Mouse (Mus musculus) bone marrow, adult 2 months (tissue): ENCODE results near the gene Fzr1. TPM values are rescaled to one million over a fixed set of nuclear protein-coding genes. Genes with fewer than 3 reads are reported as not detected.

Source experiments
- H3K27ac ChIP-seq: fragments of 200-500 bp; 2 replicates; pipeline ENCODE4 v1.5.1; 2012; ENCODE audit warnings: low read depth, mild to moderate bottlenecking, control low read depth, inconsistent platforms, low read length; ENCODE audit not compliant: control insufficient read depth, poor library complexity, insufficient read depth
- H3K4me1 ChIP-seq: fragments of 200-500 bp; 2 replicates; pipeline ENCODE4 v1.6.1; 2011; ENCODE audit warnings: low read length; ENCODE audit not compliant: control insufficient read depth, insufficient read depth
- H3K4me3 ChIP-seq: fragments of 200-500 bp; replicated peaks from 2 replicates; pipeline ENCODE3; 2011; ENCODE audit warnings: mild to moderate bottlenecking, low read depth, low read length, control low read depth; ENCODE audit not compliant: control insufficient read depth
- CTCF ChIP-seq: fragments of 200-500 bp; IDR thresholded peaks from 2 replicates; pipeline ENCODE4 v1.5.1; 2011; ENCODE audit warnings: low read length, control low read depth; ENCODE audit not compliant: control insufficient read depth, insufficient read depth
- POLR2A ChIP-seq: fragments of 200-500 bp; IDR thresholded peaks from 2 replicates; pipeline ENCODE4 v1.6.1; 2011; ENCODE audit warnings: low read depth, mild to moderate bottlenecking, control low read depth, low read length, borderline replicate concordance; ENCODE audit not compliant: control insufficient read depth
- WGBS: fragments of 180-500 bp; shearing (Covaris S2); methylation state at CpG from one replicate; pipeline ENCODE4 v1.1.7; 2018; 5-methylcytosine and 5-hydroxymethylcytosine counted together
- polyA plus RNA-seq: library from polyadenylated mRNA; stranded (reverse); fragments of >200 nt; gene quantifications from 2 replicates; pipeline ENCODE4 v1.2.4, GENCODE M21; 2011; ENCODE audit warnings: low replicate concordance; ENCODE audit not compliant: missing spikeins, insufficient read depth, insufficient read length

Gene Fzr1
- polyA plus RNA-seq, 1 experiment, result 131 TPM

DNA sequence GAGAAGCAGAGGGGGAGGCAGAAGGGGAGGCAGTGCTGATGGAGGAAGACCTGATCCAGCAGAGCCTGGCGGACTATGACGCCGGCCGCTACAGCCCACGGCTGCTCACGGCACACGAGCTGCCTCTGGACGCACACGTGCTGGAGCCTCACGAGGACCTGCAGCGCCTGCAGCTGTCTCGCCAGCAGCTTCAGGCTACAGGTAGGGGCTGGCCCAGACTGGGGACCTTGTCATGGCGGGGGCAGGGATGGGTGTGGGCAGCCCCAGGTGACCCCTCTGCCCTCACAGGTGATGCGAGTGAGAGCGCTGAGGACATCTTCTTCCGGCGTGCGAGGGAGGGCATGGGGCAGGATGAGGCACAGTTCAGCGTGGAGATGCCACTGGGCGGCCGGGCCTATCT is 53.1 kb downstream of the Fzr1 start:
- no peak overlapping the region for H3K27ac ChIP-seq
- TF ChIP-seq POLR2A (no peak), CTCF (no peak)
- 96% methylated on average over 21 of the region's 21 CpGs for WGBS
- peaks cover 7% of the 10 kb centered on the region; the same call in 1 of the 2 replicates for H3K4me1 ChIP-seq
- no peak overlapping the region for H3K4me3 ChIP-seq

DNA sequence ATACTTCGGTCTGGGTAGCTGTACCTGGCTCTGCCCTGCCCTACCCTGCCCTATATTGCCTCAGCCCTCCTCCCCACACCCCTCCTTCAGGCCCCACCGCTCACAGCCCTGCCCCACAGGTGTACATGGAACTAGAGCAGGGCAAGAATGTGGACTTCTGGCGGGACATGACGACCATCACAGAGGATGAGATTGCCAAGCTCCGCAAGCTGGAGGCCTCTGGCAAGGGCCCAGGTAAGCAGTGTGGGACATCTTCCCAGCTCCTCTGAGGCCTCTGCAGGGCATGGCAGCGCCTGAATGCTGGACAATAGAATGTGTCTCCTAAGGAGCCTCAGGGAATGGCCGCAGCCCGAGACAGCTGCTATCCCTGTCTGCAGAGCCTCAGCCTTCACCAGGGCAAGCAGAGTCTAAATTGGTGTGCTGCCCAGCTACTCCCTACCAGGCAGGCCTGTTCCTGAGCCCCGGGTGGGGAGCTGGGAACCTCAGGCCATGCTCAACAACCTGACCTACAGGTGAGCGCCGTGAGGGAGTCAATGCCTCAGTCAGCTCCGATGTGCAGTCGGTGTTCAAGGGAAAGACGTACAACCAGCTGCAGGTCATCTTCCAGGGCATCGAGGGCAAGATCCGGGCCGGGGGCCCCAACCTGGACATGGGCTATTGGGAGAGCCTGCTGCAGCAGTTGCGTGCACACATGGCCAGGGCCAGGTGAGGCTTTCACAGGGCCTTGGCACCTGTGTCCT is 54.4 kb downstream of the Fzr1 start:
- no peak overlapping the region for H3K27ac ChIP-seq
- peaks cover 2% of the 10 kb centered on the region; the same call in 1 of the 2 replicates for H3K4me1 ChIP-seq
- 94% methylated on average over 18 of the region's 18 CpGs for WGBS
- TF ChIP-seq POLR2A (no peak), CTCF (no peak)
- H3K4me3 ChIP-seq, result no peak overlapping the region

DNA sequence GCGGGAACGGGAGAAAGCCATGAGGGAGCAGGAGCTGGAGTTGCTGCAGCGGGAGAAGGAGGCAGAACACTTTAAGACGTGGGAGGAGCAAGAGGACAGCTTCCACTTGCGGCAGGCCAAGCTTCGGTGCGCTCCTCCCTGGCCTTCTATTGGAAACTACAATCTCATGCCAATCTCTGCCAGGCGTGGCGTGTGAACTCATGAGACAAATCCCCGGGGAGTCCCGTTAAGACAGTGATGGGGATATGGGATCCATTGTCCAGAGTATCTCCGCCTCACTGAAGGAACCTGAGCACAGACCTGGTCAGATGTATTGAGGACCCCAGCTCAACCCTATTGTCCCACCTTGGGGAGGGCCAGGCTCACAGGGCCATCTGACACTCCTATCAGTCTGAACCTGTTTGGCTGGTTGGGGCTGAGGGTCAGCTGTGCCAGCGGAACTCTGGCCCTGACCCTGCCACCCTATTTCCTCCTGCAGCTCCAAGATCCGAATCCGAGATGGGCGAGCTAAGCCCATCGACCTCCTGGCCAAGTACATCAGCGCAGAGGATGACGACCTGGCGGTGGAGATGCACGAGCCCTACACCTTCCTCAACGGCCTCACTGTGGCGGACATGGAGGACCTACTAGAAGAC is 55.1 kb downstream of the Fzr1 start:
- Histone ChIP-seq H3K4me1 (peaks cover 1% of the 10 kb centered on the region; the same call in 1 of the 2 replicates), H3K4me3 (no peak overlapping the region), H3K27ac (no peak overlapping the region)
- TF ChIP-seq POLR2A, result no peak
- TF ChIP-seq CTCF, result no peak
- 92% methylated on average over 23 of the region's 23 CpGs for WGBS

DNA sequence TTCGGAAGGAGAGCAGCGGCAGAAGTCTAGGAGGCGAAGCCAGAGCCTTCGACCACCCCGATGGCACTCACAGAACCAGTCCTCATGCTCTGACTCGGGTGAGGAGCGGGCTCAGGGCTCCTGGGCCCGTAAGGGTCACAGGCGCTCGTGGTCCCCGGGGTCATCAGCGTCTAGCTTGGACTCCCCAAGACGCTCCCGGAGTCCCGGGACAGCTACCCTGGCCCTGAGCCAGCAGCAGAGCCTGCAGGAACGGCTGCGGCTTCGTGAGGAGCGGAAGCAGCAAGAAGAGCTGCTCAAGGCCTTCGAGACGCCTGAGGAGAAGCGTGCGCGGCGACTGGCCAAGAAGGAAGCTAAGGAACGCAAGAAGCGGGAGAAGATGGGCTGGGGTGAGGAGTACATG is 55.9 kb downstream of the Fzr1 start:
- no peak for TF ChIP-seq POLR2A
- peaks cover 1% of the 10 kb centered on the region; the same call in 1 of the 2 replicates for H3K4me1 ChIP-seq
- WGBS, result 93% methylated on average over 27 of the region's 27 CpGs
- peak overlapping the region; percentile 26 for H3K4me3 ChIP-seq
- no peak overlapping the region for H3K27ac ChIP-seq

DNA sequence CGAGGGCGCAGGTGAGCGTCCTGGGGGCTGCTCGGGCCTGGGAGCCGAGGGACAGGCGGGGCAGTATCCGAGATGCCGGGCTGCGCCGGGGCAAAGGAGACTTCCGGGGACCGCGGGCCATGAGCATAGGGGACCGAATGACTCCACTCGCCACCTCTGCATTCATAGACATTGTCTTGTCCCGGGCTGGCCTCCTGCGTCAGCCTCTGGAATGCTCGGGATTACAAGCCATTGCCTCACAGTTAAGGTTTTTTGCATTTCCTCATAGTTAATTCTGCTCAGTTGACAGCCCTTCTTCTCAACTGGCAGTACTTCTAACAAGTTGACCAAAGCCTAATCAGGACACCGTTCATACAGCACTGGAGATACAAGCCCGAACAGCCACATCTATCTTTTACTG is 56.9 kb downstream of the Fzr1 start:
- 2% methylated on average over 20 of the region's 20 CpGs for WGBS
- peak overlapping the region; percentile 82 for H3K4me3 ChIP-seq
- TF ChIP-seq POLR2A (no peak), CTCF (no peak)
- peaks cover 1% of the 10 kb centered on the region; the same call in 1 of the 2 replicates for H3K4me1 ChIP-seq
- peak overlapping the region; percentile 95 for H3K27ac ChIP-seq

DNA sequence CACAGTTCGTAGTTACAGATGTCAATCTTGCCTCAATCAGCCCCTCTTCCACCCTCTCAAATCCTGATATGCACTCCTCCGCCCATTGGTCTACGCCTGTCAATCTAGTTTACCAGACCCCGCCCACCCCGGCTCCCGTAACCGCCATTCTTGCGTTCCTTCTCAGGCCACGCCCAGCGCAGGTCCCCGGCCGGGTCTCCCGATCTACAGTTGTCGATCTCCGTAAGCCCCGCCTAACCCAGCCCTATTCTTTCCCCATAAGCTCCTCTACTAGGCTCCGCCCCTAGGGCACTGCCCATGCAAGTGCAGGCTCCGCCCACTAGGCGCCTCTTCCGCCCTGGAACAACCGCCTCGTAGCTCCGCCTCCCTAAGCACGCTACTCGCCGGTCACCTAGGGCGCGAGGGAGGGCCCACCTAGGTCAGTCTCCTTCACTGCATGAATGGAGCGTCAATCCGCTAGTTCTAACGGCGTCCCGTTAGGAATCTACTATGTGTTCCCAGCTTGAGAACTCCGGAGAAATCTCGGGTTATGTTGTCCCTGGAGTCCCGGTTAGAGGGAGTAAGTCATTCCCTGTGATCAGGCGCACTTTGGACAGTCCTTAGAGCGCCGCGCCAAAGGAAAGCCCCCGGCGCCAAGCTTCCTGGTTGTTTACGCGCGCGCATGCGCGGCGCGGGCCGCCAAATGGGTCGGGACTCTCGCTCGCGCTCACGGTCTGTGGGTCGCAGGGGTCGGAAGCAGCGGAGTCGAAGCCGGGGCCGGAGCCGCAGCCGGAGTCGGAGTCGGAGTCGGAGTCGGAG is 57.6 kb downstream of the Fzr1 start, which contains the start of gene Cactin:
Gene Cactin, plus strand, starts transcription at position 554 of the 798 bp plus-strand sequence.
- H3K4me3 ChIP-seq, result peak within 1 kb of the TSS; percentile 82
- peaks cover 1% of the 10 kb centered on the region; the same call in 1 of the 2 replicates for H3K4me1 ChIP-seq
- WGBS, result under 1% methylated on average over 68 of the region's 68 CpGs
- H3K27ac ChIP-seq, result peak within 1 kb of the TSS; percentile 95
- TF ChIP-seq CTCF (peak; percentile 13; the same call in 1 of the 2 replicates), POLR2A (peak; percentile 68)

DNA sequence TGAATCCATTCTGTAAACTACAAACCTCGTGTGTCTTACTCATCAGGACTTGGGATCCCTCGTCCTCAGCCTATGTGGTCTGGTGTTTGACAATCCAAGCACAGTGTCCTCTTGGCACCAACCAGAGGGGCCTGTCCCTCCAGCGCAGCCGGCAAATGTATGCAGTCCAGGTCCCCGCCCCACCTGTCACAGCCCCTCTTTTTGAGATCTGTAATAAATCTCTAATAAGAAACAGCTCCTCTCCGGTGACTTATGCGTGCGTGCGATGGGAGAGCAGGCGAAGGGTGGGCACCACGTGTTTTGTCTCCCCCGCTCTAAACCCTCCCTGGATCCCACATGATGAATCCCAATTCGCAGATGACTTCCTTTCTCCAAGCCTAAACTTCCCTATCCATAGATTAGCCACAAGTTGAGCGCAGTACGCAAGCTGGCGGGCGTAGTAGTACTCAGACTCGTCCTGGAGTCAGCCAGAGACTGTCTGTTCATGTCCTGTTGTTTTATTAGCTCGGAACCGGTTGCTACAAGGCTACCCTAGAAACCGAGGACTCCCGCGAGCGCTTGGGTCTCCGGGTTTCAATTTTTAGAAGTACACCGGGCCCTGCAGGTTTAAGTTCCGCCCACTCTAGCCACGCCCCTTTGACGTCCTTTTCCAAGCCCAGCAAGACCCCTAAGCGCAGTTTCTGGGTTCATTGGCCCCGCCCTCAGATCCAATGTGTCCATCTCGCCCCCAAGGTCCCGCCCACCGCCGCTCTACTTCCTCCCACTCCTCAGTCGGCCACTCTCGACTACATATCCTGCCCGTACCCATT is 58.4 kb downstream of the Fzr1 start:
- Histone ChIP-seq H3K4me1 (peaks cover 1% of the 10 kb centered on the region; the same call in 1 of the 2 replicates), H3K27ac (peak overlapping the region; percentile 89), H3K4me3 (peak overlapping the region; percentile 81)
- TF ChIP-seq CTCF, result no peak
- no peak for TF ChIP-seq POLR2A
- WGBS, result under 1% methylated on average over 38 of the region's 38 CpGs
